Mouse (Mus musculus): Measurements from ENCODE around the gene Obsl1. TPM values are rescaled to one million over a fixed set of nuclear protein-coding genes. Genes with fewer than 3 reads are reported as not detected.

Gene Obsl1
- polyA plus RNA-seq, 1 experiment from 2014 or later = 85.1 TPM

DNA sequence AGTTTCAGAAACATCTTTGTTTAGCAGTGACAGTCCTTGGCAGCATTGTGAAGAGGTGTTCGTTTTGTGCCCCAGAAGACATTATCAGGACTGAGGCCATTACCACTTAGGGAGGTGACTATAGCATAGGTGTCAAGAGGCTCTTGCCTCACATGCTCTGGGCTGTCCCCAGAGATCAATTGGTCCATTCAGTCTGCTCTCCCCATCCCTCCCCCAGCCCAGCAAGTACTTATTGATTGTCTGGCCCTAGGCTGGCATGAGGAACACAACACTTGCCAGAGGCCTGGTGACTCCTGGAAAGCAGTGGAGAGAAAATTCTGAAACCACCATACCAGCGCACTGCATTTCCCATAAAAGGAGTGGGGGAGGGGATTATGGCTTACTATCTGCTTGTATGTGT is 31.3 kb upstream of the Obsl1 start:
- H3K27me3 ChIP-seq = no peaks in the 10 kb centered on the region
- no peak for ATAC-seq (ENCODE audit: low FRiP score, low read depth)
- no peak overlapping the region for H3K4me3 ChIP-seq
- no peak overlapping the region for H3K4me2 ChIP-seq (replicated peaks)
- peaks cover 45% of the 10 kb centered on the region for H3K36me3 ChIP-seq
- no peak overlapping the region for H3K9ac ChIP-seq
- H3K27ac ChIP-seq = no peak overlapping the region
- no peaks in the 10 kb centered on the region; the same call in 1 of the 2 replicates for H3K4me1 ChIP-seq
- no peaks in the 10 kb centered on the region for H3K9me3 ChIP-seq
- 69% methylated on average over 2 of the region's 2 CpGs for WGBS

DNA sequence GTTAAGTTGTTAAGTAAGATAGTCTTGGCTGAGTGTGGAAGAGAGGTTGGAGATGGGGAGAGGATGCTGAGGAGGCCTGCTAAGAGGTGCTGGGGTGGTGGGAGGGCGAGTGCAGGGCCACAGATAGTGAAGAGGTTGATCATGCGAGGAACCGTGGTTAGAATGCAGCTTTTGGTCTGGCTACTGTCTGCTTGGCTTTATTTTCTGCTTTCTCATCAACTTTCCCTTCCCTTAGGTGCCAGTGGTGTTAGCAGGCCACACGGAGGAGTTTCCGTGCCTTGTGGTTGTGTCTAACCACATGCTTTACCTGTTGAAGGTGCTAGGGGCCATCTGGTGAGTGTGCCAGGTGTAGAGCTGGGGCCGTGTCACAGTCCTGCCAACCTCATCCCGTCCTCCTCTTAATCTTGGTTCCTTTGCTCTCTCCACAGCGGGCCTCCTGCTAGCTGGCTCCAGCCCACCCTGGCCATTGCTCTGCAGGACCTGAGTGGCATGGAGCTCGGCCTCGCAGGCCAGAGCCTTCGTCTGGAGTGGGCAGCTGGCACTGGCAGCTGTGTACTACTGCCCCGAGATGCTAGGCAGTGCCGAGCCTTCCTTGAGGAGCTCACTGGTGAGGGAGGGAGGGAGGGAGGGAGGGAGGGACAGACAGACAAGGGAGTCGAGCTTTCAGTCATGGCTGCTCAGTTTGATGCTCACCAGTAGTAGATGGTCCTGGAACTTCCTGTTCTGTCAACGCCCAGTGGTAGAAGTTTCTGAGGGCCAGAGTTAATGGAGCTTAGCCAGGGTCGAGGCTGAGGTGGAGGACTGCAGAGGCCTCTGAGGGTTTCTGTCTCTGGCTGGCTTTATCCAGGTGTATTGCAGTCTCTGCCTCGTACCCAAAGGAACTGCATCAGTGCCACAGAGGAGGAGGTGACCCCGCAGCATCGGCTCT is 27.3 kb upstream of the Obsl1 start:
- Histone ChIP-seq H3K9ac (peak overlapping the region; percentile 8; the same call in 1 of the 2 replicates), H3K27me3 (no peaks in the 10 kb centered on the region), H3K4me2 (replicated peaks) (no peak overlapping the region), H3K36me3 (peaks cover 80% of the 10 kb centered on the region), H3K27ac (no peak overlapping the region), H3K4me1 (no peaks in the 10 kb centered on the region), H3K4me3 (no peak overlapping the region), H3K9me3 (no peaks in the 10 kb centered on the region)
- ATAC-seq (ENCODE audit: low FRiP score, low read depth) = no peak
- 87% methylated on average over 19 of the region's 19 CpGs for WGBS

DNA sequence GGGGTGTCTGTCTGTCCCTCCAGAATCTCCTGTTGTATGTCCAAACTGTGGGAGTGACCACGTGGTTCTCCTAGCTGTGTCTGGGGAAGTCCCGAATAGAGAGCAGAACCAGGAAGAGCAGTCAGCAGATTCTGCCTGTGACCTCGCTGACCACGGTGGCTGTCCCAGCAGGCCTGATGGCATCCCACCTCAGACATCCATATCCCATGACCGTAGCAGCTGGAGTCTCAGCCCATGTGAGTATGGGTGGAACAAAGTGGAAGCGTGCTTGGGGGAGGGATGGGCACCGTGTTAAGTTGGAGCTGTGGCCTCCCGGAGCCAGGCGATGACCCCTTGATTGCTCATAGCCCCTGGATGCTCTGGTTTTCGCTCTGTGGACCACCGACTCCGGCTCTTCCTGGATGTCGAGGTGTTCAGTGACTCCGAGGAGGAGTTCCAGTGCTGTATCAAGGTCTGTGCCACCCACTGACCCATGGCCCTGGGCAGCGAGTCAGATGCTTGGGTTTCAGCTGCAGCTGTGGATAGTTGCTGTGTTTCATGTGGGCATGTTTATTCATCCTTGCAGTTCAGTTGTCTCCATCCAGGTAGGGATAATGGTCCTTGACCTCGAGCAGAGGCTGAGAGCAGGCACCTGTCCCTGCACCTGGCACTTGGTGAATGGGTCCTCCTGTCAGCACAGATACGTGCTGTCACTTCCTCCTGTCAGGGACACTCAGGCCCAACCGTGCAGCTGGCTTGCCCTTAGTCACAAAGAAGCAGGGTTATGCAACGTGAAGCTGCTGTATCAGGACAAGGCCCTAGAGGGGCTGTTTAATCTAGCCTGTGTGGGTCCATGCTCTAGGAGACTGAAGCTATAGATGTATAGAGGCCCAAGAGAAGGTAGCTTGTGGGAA is 26.3 kb upstream of the Obsl1 start:
- WGBS = 88% methylated on average over 19 of the region's 19 CpGs

DNA sequence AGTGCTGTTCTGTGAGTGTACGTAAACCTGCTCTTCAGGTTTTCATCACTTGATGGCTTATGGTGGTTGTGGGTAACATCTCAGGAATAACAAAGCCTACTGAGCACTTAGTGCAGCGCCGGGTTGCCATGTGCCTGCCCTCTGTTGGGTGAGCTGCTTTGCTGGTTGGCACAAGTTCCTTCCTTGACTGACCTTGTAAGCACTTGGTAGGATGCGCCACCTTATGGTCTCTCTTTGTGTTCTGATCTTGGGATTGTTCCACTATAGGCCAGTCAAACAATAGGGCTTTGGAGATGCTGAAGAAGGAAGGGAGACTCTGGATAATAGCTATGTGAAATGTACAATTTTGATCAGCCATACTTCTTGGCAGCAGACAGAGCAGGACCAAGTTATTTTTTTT is 24.3 kb upstream of the Obsl1 start:
- Histone ChIP-seq H3K4me1 (no peaks in the 10 kb centered on the region), H3K36me3 (peaks cover 91% of the 10 kb centered on the region), H3K9me3 (no peaks in the 10 kb centered on the region), H3K27me3 (no peaks in the 10 kb centered on the region), H3K27ac (no peak overlapping the region), H3K9ac (no peak overlapping the region), H3K4me3 (no peak overlapping the region), H3K4me2 (replicated peaks) (no peak overlapping the region)
- 83% methylated on average over 4 of the region's 4 CpGs for WGBS
- no peak for ATAC-seq (ENCODE audit: low FRiP score, low read depth)

More for the DNA sequence above, 26.3 kb upstream of the Obsl1 start:
- Histone ChIP-seq H3K27me3 (no peaks in the 10 kb centered on the region), H3K4me1 (no peaks in the 10 kb centered on the region), H3K4me3 (no peak overlapping the region), H3K9ac (no peak overlapping the region), H3K36me3 (peaks cover 89% of the 10 kb centered on the region), H3K9me3 (no peaks in the 10 kb centered on the region), H3K4me2 (replicated peaks) (no peak overlapping the region), H3K27ac (no peak overlapping the region)
- ATAC-seq (ENCODE audit: low FRiP score, low read depth) = no peak

DNA sequence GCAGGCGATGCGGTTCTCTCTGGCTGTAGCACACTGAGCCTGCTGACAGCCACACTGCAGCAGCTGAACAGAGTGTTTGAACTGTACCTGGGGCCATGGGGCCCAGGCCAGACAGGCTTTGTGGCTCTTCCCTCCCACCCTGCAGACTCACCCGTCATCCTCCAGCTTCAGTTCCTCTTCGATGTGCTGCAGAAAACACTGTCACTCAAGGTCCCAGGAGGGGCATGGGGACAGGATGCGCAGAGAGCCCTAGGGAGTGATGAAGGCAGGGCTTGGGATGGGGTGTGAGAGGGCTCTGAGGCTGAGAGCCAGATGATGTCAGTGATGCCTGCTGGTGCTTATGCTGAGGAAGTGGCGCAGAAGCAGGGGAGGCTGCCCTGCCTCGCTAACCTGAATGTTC is 18.4 kb upstream of the Obsl1 start:
- Histone ChIP-seq H3K36me3 (peaks cover 52% of the 10 kb centered on the region), H3K4me3 (no peak overlapping the region), H3K27me3 (no peaks in the 10 kb centered on the region), H3K9ac (no peak overlapping the region), H3K4me1 (peaks cover 14% of the 10 kb centered on the region), H3K4me2 (replicated peaks) (no peak overlapping the region), H3K27ac (no peak overlapping the region), H3K9me3 (no peaks in the 10 kb centered on the region)
- ATAC-seq (ENCODE audit: low FRiP score, low read depth) = no peak
- 87% methylated on average over 7 of the region's 7 CpGs for WGBS

DNA sequence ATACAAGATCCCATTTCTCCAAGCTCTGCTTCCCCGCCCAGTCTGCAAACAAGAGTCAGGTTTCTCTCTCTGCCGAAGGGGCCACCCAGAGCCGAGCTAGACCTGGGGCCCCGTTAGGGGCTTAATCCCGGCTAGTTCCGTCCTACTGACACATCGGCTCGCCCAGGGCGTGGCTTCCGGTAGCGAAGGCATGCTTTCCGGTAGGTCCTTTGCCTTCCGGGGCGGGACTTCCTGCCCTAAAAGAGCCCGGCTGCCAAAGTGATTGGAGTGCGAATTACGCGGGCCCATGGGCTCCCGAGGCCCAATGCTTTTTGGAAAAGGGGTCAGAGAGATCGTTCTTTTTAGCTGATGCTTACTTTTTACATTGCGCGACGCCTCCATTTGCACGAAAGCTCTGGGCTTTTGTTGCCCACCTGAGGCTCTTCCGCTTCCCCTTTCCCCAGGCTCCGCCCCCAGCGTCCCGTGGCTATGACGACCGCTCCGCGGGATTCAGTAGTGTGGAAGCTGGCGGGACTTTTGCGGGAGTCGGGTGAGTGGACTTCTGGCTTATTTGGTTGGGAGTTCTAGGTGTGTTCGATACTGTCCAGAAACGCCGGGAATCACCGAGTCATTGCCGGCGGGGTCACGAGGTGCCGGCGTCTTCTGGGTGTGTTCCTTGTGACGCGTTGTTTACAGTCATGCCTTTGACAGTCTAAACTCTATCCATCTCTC is 15.2 kb upstream of the Obsl1 start, which contains the start of gene Stk11ip:
TSS of gene Stk11ip (plus strand) at position 209 of the 711 bp plus-strand sequence.
- Histone ChIP-seq H3K36me3 (peaks cover 20% of the 10 kb centered on the region), H3K4me1 (peaks cover 26% of the 10 kb centered on the region), H3K27ac (peak within 1 kb of the TSS; percentile 97), H3K9me3 (no peaks in the 10 kb centered on the region), H3K4me2 (replicated peaks) (peak within 1 kb of the TSS; percentile 72), H3K27me3 (no peaks in the 10 kb centered on the region), H3K9ac (peak within 1 kb of the TSS; percentile 60), H3K4me3 (peak within 1 kb of the TSS; percentile 65)
- ATAC-seq (ENCODE audit: low FRiP score, low read depth) = peak; percentile 98
- WGBS = under 1% methylated on average over 46 of the region's 46 CpGs

DNA sequence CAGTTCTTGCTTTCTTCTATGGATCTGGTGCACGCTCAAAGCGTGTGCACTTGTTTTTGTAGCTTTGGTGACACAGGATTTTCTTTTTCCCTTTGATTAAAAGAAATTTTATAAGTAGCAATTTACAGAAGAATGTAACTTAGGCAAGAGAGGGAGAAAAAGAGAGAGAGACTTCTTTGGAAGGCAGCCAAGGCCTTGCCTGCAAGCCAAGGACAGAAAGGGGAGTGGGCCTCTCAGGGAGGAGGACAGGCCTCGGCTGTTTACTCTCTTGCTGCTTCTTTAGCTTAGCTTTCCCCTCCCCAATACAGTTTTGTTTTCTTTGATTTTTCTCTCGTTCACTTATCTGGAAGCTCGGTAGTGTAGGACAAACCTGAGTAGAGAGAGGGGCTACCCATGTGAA is 13.3 kb upstream of the Obsl1 start:
- peak overlapping the region; percentile 97; the same call in 1 of the 2 replicates for H3K27ac ChIP-seq
- no peak for ATAC-seq (ENCODE audit: low FRiP score, low read depth)
- no peaks in the 10 kb centered on the region for H3K27me3 ChIP-seq
- no peak overlapping the region for H3K4me3 ChIP-seq
- no peak overlapping the region for H3K9ac ChIP-seq
- H3K36me3 ChIP-seq = 0 out of 2 replicates have a peak, but pooled peaks cover 1% of the 10 kb centered on the region
- no peaks in the 10 kb centered on the region for H3K9me3 ChIP-seq
- 68% methylated on average over 5 of the region's 5 CpGs for WGBS
- H3K4me2 ChIP-seq (replicated peaks) = no peak overlapping the region
- peaks cover 26% of the 10 kb centered on the region for H3K4me1 ChIP-seq

DNA sequence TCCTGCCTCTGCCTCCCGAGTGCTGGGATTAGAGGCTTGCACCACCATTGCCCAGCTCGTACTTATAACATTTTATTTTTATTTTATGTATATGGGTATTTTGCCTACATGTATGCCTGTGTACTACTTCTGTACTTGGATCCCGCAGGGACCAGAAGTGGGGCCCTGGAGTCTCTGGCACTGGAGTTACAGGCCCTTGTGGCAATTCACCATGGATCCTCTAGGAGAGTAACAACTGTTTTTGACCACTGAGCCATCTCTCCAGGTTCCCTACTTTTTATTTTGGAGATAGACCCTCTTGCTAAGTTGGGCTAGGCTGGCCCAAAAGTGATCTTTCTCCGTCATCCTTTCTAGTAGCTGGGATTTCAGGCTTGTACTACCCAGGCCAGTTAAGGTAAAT is 12.2 kb upstream of the Obsl1 start:
- Histone ChIP-seq H3K9me3 (no peaks in the 10 kb centered on the region), H3K4me3 (no peak overlapping the region), H3K27me3 (no peaks in the 10 kb centered on the region), H3K4me2 (replicated peaks) (no peak overlapping the region), H3K4me1 (peaks cover 26% of the 10 kb centered on the region), H3K36me3 (no peaks in the 10 kb centered on the region), H3K27ac (no peak overlapping the region; the same call in 1 of the 2 replicates), H3K9ac (no peak overlapping the region)
- no peak for ATAC-seq (ENCODE audit: low FRiP score, low read depth)
- WGBS = 92% methylated on average over 4 of the region's 4 CpGs

DNA sequence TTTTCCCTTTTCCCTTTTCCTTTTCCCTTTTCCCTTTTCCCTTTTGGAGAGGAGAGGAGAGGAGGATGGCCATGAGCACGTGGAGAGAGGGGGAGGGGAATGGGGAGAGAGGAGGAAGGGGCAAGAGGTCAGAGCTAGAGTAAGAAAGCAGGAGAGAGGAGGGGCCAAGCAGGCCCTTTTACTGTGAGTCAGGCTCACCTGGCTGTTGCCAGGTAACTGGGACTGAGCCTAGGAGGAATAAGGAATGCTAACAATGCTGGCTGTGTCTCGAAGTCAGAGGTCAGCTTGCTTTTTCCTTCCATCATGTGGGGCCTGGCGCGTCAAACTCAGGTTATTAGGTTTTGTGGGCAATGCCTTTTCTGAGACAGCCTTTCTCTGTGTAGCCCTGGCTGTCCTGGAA is 11.7 kb upstream of the Obsl1 start:
- no peak overlapping the region for H3K4me2 ChIP-seq (replicated peaks)
- no peak overlapping the region for H3K4me3 ChIP-seq
- peaks cover 26% of the 10 kb centered on the region for H3K4me1 ChIP-seq
- no peak for ATAC-seq (ENCODE audit: low FRiP score, low read depth)
- H3K9me3 ChIP-seq = no peaks in the 10 kb centered on the region
- H3K9ac ChIP-seq = no peak overlapping the region
- H3K36me3 ChIP-seq = no peaks in the 10 kb centered on the region
- no peak overlapping the region; the same call in 1 of the 2 replicates for H3K27ac ChIP-seq
- WGBS = 57% methylated on average over 4 of the region's 4 CpGs
- no peaks in the 10 kb centered on the region for H3K27me3 ChIP-seq

DNA sequence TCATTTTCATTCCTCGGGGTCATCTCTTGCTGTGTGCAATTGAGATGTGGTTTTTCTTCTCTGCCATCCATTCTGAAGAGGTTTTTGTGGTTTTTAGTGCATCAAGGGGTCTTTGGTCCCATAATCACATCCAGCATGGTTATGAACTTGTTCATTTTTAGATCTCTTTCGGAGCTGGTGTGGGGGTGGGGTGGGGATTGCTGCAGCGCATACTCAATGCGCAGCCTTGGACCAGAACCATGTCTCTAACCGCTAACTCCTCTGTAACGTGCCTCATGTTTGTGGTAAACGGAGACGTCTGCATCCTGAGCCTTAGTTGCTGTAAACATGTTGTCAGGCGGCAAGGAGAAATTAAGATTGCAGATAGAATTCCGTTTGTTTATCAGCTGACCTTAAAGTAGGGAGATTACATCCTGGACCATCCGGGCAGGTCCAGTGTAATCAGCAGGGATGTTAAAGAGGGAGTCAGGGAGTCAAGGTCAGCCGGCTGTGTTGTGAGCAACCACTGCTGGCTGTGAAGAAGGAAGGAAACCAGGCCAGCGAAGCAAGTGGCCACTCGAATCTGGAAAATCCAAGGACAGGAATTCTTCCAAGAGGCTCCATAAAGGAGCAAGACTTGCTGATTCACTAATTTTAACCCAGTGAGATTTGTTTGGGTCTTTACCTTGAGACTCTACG is 10.6 kb upstream of the Obsl1 start:
- Histone ChIP-seq H3K4me2 (replicated peaks) (no peak overlapping the region), H3K9ac (no peak overlapping the region), H3K4me3 (no peak overlapping the region), H3K9me3 (no peaks in the 10 kb centered on the region), H3K36me3 (no peaks in the 10 kb centered on the region), H3K27ac (no peak overlapping the region), H3K27me3 (no peaks in the 10 kb centered on the region), H3K4me1 (peaks cover 19% of the 10 kb centered on the region)
- WGBS = 76% methylated on average over 15 of the region's 15 CpGs
- ATAC-seq (ENCODE audit: low FRiP score, low read depth) = no peak

DNA sequence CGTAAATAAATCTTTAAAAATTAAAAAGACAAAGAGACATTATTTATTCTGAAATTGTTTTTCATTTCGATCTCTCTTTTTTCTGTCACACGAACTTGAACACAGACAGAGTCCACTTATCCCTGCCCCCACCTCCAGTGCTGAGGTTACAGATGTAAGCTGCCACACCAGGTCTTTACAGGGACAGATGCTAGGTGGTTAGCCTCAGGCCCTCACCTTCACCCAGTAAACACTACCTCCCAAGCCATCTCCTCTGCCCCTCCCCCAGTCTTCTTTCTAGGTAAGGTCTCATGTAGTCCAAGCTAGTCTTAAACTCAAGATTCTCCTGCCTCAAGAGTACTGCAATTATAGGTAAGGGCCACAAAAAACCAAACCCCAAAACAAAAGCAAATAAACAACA is 6.3 kb upstream of the Obsl1 start:
- 88% methylated on average over 3 of the region's 3 CpGs for WGBS
- no peak overlapping the region for H3K27ac ChIP-seq
- no peak overlapping the region for H3K4me3 ChIP-seq
- no peak for ATAC-seq (ENCODE audit: low FRiP score, low read depth)
- no peaks in the 10 kb centered on the region; the same call in 1 of the 2 replicates for H3K36me3 ChIP-seq
- no peaks in the 10 kb centered on the region for H3K9me3 ChIP-seq
- H3K27me3 ChIP-seq = peaks cover 7% of the 10 kb centered on the region; the same call in 1 of the 2 replicates
- H3K4me2 ChIP-seq (replicated peaks) = no peak overlapping the region
- H3K4me1 ChIP-seq = peaks cover 14% of the 10 kb centered on the region
- H3K9ac ChIP-seq = no peak overlapping the region
